Mouse (Mus musculus) ovary, adult 18-20 months (tissue): Measurements from ENCODE around the gene S100a2.

Source experiments
- DNase-seq: peaks from one replicate; pipeline ENCODE4 v3.0.0; 2022; ENCODE audit warnings: low spot score, mixed read lengths

The S100a2 gene

DNA sequence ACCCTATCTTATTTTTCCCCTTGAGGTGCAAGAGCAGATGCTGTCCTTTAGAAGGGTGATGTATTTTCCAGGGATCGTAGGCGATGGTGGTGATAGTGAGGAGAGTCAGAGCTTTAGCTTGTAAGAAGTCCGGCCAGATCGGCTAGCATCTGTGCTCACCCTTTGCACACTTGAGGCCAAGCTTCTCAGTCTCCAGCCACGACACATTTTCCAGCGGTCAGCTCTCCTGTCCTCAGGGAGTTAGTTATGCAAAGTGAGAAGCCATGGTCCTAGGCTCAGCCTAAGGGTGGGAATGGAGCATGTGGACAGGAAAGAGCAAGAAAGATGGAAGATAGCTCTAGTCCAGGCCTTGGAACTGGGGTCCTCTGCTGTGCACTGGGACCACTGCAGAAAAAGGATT is 6.8 kb downstream of the S100a2 start:
- DNase-seq = no peak

DNA sequence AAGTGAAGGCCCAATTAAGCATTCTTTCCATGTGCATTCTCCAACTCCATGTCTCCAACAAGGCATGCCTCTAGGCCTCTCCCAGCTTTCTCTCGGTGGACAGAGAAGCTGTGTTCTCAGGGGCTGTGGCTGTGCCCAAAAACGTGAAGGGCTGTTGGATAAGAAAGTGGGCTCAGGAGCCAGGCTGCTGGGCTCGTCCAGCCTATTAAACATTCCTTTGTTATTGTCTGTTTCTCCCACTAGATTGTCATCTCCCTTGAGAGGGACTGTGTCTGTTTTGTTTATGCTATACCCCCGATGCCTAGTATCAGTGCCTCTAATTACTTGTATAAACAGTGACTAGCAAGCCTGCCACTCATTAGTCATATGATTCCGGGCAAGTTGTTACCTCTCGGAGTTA is 7.7 kb downstream of the S100a2 start:
- no peak for DNase-seq

DNA sequence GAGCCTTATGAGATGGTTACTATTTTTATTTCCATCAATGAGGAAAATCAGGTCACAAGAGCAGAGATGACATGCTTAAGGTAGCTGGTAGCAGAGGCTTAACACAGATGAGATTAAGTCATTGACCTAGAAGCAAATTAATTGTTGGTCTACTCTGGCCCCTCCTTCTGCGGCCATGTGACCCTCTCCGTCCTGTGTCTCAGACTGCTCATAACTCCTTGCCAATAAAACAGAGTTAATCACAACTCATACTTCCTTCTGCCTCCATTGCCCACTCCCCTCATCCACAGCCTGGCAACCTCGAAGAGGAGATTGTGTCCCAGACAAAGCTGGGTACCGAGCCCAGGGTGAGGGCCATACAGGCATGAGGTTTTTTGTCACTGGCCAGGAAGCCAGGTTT is 8.2 kb downstream of the S100a2 start:
- DNase-seq = no peak

GRCm38 (mm10) chr3:90599401-90599800 is 9.4 kb downstream of the S100a2 start:
- no peak for DNase-seq

- DNase-seq = no peak
Observed at GRCm38 (mm10) chr3:90600036-90600435, 10.0 kb downstream of the S100a2 start.

DNA sequence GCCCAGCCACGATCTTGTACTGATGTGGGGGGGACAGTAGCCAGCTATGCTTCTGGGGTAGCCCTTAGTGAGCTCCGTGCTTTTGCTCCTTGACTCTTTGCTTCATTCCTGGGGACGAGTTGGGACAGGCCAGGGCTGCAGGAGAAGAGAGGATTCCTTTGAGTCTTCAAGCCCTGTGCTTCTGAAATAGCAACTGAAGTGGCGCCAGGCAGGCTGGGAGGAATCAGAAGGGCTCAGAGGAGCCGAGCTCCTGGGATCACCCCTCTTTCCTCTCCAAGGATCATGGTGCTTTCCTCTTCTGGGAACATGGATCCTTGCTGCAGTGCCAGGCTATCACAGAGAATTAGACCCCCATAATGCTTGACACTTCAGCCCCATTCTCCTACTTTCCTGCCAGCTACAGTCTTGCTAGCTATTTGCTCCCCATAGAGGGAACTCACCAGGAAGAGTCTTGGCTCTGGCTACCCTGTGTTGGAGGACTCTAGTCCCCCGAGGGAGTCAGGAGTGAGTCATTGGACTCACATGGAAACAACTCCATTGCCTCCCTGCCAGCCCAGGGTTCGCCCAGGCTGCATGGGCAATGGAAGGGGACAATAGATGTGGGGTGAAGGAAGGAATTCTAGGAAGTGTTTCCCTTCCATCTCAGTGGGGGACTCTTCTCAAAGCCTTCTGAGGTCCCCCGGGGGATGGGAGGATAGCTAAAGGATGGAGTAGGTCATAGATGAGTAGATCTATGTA is 10.6 kb downstream of the S100a2 start:
- no peak for DNase-seq

DNA sequence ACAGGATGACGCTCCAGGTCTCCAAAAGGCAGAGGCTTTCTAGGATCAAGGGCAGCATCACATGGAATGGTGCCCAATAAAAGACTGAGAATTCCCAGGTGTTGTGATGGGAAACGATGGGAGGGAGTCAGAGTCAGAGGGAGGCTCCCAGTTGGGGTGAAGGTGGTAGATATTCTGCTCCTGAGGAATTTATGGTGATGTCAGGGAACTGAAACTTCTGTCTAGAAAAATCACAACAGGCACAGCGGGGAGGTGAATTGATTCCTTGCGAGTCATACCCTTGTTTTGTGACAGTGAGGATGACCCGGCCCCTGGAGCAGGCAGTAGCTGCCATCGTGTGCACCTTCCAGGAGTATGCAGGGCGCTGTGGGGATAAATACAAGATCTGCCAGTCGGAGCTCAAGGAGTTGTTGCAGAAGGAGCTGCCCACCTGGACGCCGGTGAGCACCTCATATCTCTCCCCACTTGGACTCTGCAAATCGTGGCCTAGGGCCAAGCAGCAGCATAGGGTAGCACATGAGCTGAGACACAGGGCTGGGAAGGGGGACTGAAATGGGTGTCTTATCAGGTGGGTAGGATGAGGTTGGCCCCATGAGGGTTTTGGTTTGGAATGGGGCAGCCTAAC is 11.6 kb downstream of the S100a2 start, which contains the start of gene Gm42674:
Gene Gm42674 (plus strand): TSS at position 419 of the 625 bp plus-strand sequence.
- no peak for DNase-seq

DNA sequence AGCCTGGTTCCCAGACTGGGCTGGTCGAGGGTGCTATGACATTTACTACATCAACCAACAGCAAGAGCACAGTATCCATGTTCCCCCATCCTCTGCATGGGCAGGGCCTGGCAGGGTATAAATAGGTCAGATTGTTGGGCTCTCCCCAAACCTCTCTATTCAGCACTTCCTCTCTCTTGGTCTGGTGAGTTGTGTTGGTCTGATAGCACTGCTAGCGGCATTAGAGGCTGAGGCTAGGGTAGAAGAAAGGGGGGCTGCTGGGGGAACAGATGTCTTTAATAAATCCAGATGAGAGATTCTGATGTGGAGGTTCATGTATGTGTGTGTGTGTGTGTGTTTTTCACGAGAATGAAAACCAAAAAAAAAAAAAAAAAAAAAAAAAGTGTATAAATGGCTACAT is 13.6 kb downstream of the S100a2 start, which contains the start of gene S100a4:
Gene S100a4 (plus strand): TSS at position 149 of the 400 bp plus-strand sequence.
- DNase-seq = no peak

GRCm38 (mm10) chr3:90604416-90604815 is 14.4 kb downstream of the S100a2 start:
- DNase-seq = peak; percentile 81

GRCm38 (mm10) chr3:90605049-90605448 is 15.0 kb downstream of the S100a2 start:
- DNase-seq = no peak

DNA sequence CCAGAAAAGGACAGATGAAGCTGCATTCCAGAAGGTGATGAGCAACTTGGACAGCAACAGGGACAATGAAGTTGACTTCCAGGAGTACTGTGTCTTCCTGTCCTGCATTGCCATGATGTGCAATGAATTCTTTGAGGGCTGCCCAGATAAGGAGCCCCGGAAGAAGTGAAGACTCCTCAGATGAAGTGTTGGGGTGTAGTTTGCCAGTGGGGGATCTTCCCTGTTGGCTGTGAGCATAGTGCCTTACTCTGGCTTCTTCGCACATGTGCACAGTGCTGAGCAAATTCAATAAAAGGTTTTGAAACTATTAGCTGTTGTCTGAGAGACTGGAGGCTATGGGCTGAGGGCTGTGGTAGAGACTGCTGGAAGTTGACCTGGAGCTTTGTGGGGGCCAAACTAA is 15.7 kb downstream of the S100a2 start:
- DNase-seq = no peak

DNA sequence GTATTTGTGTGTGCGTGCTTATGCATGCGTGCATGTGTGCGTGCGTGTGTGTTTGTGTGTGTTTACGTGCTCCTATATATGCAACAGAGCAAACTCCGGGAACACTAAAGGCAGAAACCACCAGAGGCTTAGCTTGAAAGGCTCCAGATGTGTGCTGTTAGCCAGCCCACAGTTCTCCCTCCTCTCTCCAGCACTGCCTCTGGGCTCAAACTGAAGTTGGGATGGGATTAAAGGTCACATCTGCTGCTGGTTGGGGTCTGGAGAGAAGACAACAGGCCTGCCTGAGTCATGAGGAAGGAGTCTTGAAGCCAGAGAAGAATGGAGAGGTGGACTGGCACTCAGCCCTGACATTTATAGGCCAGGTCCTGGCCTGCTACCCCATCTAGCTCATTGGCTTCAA is 16.1 kb downstream of the S100a2 start:
- DNase-seq = no peak

DNA sequence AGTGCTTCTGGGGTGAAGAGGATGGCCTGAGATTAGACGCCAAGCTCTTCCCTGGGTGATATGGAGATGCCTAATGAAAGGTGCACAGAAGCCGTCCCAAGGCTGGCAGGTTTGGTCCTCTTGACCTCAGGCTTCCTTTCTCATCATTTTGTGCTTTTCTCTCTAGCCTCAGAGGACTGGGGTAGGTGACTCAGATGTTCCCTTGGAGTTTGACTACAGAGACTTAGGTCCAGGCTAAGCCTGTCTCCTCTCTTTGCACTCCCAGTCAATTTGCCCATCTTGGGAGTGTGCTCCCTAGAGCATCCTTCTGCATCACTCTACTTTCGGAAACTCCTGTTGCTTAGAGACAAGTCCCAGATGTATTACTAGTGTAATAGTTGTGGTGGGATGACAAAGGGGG is 17.3 kb downstream of the S100a2 start:
- DNase-seq = no peak

- DNase-seq = no peak
Observed at GRCm38 (mm10) chr3:90608223-90608622, 18.2 kb downstream of the S100a2 start, which contains the start of gene S100a5. Gene S100a5 (plus strand): TSS chr3:90608523.

- no peak for DNase-seq
Observed at GRCm38 (mm10) chr3:90609102-90609501, 19.1 kb downstream of the S100a2 start.

DNA sequence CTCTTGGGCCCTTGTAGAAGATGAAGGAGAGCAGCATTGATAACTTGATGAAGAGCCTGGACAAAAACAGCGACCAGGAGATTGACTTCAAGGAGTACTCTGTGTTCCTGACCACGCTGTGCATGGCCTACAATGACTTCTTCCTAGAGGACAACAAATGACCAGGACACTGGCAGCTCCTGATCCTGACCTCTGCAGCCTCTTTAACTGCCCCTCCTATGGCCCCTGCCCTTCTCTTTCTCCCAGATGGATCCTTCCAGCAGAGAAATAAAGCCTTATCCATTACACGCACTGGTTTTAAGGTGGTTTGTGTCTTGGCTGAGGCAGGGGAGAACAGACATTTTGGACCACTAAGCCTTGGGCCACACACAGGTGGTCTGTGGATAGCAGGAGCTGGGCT is 21.4 kb downstream of the S100a2 start:
- no peak for DNase-seq

DNA sequence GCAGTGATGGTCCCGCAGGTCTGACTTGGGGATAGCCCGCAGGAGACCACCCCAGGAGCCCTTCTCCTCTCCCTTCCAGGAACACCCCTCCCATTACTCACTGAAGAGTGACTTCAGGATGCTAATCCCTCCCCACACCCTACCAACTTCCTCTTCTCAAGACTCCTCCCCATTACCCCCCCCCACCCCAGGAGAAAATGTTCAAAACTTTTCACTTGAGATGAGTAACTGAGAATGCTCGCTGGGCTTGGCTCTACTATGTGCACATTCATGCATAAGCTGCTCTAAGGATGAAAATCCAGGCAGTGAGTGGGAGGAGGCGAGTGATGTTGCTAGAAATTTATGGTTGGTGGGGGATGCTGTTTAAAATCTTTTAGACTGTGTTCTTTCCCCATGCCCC is 22.0 kb downstream of the S100a2 start:
- DNase-seq = no peak

DNA sequence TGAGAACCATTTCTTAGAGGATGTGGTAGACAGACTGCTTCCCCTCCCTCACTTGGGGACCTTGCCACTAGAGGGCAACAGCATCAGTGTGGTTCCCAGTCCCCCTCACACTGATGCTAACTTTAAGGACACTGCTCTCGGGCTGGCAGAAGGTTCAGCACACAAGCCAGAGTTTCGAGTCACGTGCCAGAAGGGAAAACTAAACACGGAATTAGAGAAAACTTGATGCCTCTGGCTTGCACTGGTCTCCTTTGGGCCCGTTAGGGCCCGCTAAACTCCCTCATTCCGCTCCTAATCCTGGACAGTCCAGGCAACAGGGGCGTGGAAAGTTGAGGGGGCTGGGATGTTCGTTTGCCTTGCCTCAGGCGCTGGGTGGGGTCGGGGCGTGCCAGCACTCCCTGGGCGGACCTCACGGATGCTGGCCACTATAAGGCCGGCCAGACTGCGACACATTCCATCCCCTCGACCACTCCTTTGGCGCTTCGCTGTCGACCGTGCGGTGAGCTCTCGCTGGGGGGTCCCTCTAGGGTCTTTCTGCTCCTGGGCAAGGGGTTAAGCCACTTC is 22.8 kb downstream of the S100a2 start, which contains the start of gene S100a6:
Gene S100a6 (plus strand): TSS at position 155 of the 564 bp plus-strand sequence.
- DNase-seq = no peak

- no peak for DNase-seq
Observed at GRCm38 (mm10) chr3:90613461-90614147, 23.6 kb downstream of the S100a2 start.

GRCm38 (mm10) chr3:90614148-90614530 is 24.1 kb downstream of the S100a2 start:
- no peak for DNase-seq

DNA sequence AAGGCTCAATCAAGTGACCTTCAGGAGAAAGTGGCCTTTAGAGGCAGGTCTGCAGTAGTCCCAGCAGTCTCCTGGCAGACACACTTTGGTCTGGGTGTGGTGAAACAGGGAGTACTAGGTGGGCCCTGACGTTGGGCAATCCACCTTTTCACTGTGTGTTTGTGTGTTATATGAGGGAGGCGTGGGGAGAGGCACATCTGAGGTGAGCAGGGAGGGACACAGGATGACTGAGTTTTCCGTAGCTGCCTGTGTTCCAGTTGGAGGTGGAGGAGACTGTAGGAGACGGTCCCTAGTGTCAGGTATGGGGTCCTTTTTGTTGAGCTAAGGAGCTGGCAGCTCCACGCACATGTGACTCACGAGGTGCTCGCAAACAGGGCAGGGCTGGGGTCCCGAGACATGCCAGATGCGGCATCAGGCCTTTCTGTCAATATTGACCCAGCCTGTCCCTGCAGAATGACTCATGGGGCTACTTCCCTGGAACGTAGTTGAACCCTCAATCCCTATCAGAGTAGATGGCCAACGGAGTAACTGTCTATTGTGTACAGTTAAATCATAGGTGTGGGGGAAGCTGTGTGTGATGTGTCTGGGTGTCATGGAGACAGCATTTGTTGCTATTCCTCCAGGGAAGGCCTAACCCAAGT is 24.7 kb downstream of the S100a2 start:
- DNase-seq = no peak

GRCm38 (mm10) chr3:90615415-90615814 is 25.4 kb downstream of the S100a2 start:
- DNase-seq = peak; percentile 50
